Mouse (Mus musculus) lung, postnatal 0 days (tissue): ENCODE measurements at regions not wholly inside any gene's neighbourhood (a gene's known extent, or its start where the extent isn't known, plus 50 kb on each side); places are given as distances from the start of the nearest gene placed in this dataset.

Experiments
- ATAC-seq: fragments of 200-750 bp; cut with Nextera tagmentation; 2 replicates; pipeline ENCODE4 v1.8.0; 2017; ENCODE audit warnings: moderate library complexity
- DNase-seq: peaks from one replicate; pipeline ENCODE4 v3.0.0-alpha.2; 2016; ENCODE audit warnings: low spot score
- H3K27ac ChIP-seq: fragments of 300-500 bp; sonication (generic); 2 replicates; pipeline ENCODE4 v1.5.1; 2014; ENCODE audit warnings: antibody characterized with exemption, mild to moderate bottlenecking, low read length, mixed read lengths
- H3K27me3 ChIP-seq: fragments of 300-500 bp; sonication (generic); replicated peaks from 2 replicates; pipeline ENCODE4 v1.6.1; 2014; ENCODE audit warnings: low read length, mixed read lengths; ENCODE audit not compliant: insufficient read depth
- H3K36me3 ChIP-seq: fragments of 300-500 bp; sonication (generic); 2 replicates; pipeline ENCODE4 v1.6.1; 2014; ENCODE audit warnings: low read length, mixed read lengths; ENCODE audit not compliant: insufficient read depth
- H3K4me1 ChIP-seq: fragments of 300-500 bp; sonication (generic); 2 replicates; pipeline ENCODE4 v1.6.1; 2014; ENCODE audit warnings: antibody characterized with exemption, low read depth, low read length, mixed read lengths; ENCODE audit not compliant: insufficient read depth
- H3K4me2 ChIP-seq: fragments of 300-500 bp; sonication (generic); replicated peaks from 2 replicates; pipeline ENCODE4 v1.6.1; 2014; ENCODE audit warnings: low read depth, mild to moderate bottlenecking, low read length, moderate library complexity, mixed read lengths
- H3K4me3 ChIP-seq: fragments of 300-500 bp; sonication (generic); 2 replicates; pipeline ENCODE4 v1.5.1; 2014; ENCODE audit warnings: low read depth, low read length
- H3K9ac ChIP-seq: fragments of 300-500 bp; sonication (generic); replicated peaks from 2 replicates; pipeline ENCODE4 v1.6.1; 2014; ENCODE audit warnings: low read depth, mild to moderate bottlenecking
- H3K9me3 ChIP-seq: fragments of 300-500 bp; sonication (generic); 2 replicates; pipeline ENCODE4 v1.6.1; 2016; ENCODE audit warnings: low read length, mixed read lengths
- CTCF ChIP-seq: IDR thresholded peaks from 2 replicates; pipeline ENCODE4 v1.5.1; 2016; ENCODE audit warnings: antibody characterized with exemption, mild to moderate bottlenecking
- EP300 ChIP-seq: IDR thresholded peaks from 2 replicates; pipeline ENCODE4 v1.6.1; 2016; ENCODE audit warnings: antibody characterized with exemption, mild to moderate bottlenecking, control low read depth
- WGBS: fragments of 180-500 bp; shearing (Covaris S2); extraction: QIAGEN DNeasy Blood & Tissue Kit; methylation state at CpG from one replicate; pipeline ENCODE4 v1.1.7; 2014; 5-methylcytosine and 5-hydroxymethylcytosine counted together

GRCm38 (mm10) chr2:21129621-21130020 lies 75.5 kb downstream of the Enkur start:
- Histone ChIP-seq H3K27ac (no peak overlapping the region), H3K36me3 (no peaks in the 10 kb centered on the region), H3K27me3 (no peaks in the 10 kb centered on the region), H3K4me3 (no peak overlapping the region), H3K9ac (no peak overlapping the region), H3K4me2 (no peak overlapping the region), H3K4me1 (no peaks in the 10 kb centered on the region), H3K9me3 (no peaks in the 10 kb centered on the region)
- ATAC-seq: no peak
- DNase-seq: no peak
- no peak for TF ChIP-seq EP300
- 68% methylated on average over 7 of the region's 7 CpGs for WGBS

- 65% methylated on average over 1 of the region's 1 CpGs for WGBS
- no peak for ATAC-seq
- TF ChIP-seq CTCF: no peak
- no peak for TF ChIP-seq EP300
- no peak overlapping the region for H3K4me3 ChIP-seq
- H3K4me1 ChIP-seq: no peaks in the 10 kb centered on the region
- H3K9ac ChIP-seq: no peak overlapping the region
- H3K36me3 ChIP-seq: no peaks in the 10 kb centered on the region
- H3K9me3 ChIP-seq: no peaks in the 10 kb centered on the region
- no peaks in the 10 kb centered on the region for H3K27me3 ChIP-seq
- no peak overlapping the region for H3K4me2 ChIP-seq
- no peak for DNase-seq
- no peak overlapping the region for H3K27ac ChIP-seq
These were observed 78.6 kb downstream of the Enkur start for GRCm38 (mm10) chr2:21126531-21126930.

GRCm38 (mm10) chr2:21122421-21122820 lies 82.7 kb downstream of the Enkur start:
- Histone ChIP-seq H3K27me3 (no peaks in the 10 kb centered on the region), H3K4me1 (no peaks in the 10 kb centered on the region), H3K9ac (no peak overlapping the region), H3K27ac (no peak overlapping the region), H3K9me3 (no peaks in the 10 kb centered on the region), H3K36me3 (no peaks in the 10 kb centered on the region), H3K4me3 (no peak overlapping the region), H3K4me2 (no peak overlapping the region)
- 55% methylated on average over 3 of the region's 3 CpGs for WGBS
- no peak for DNase-seq
- TF ChIP-seq EP300: no peak
- TF ChIP-seq CTCF: no peak
- ATAC-seq: no peak

GRCm38 (mm10) chr2:21121663-21122062 lies 83.5 kb downstream of the Enkur start:
- WGBS: 52% methylated on average over 1 of the region's 1 CpGs
- Histone ChIP-seq H3K9ac (no peak overlapping the region), H3K4me2 (no peak overlapping the region), H3K27me3 (no peaks in the 10 kb centered on the region), H3K36me3 (no peaks in the 10 kb centered on the region), H3K27ac (no peak overlapping the region), H3K4me1 (no peaks in the 10 kb centered on the region), H3K9me3 (no peaks in the 10 kb centered on the region), H3K4me3 (no peak overlapping the region)
- ATAC-seq: no peak
- TF ChIP-seq EP300: no peak
- TF ChIP-seq CTCF: no peak
- no peak for DNase-seq

GRCm38 (mm10) chr2:21116817-21117216 lies 88.3 kb downstream of the Enkur start:
- Histone ChIP-seq H3K4me1 (no peaks in the 10 kb centered on the region), H3K36me3 (no peaks in the 10 kb centered on the region), H3K9me3 (no peaks in the 10 kb centered on the region), H3K4me3 (no peak overlapping the region), H3K27ac (no peak overlapping the region), H3K27me3 (no peaks in the 10 kb centered on the region), H3K4me2 (no peak overlapping the region), H3K9ac (no peak overlapping the region)
- WGBS: 70% methylated on average over 5 of the region's 5 CpGs
- TF ChIP-seq EP300: no peak
- TF ChIP-seq CTCF: no peak
- DNase-seq (no peak), ATAC-seq (no peak)

- DNase-seq (no peak), ATAC-seq (no peak)
- TF ChIP-seq CTCF (no peak), EP300 (no peak)
- Histone ChIP-seq H3K36me3 (no peaks in the 10 kb centered on the region), H3K9me3 (no peaks in the 10 kb centered on the region), H3K4me3 (no peak overlapping the region), H3K27me3 (no peaks in the 10 kb centered on the region), H3K27ac (no peak overlapping the region), H3K9ac (no peak overlapping the region), H3K4me1 (no peaks in the 10 kb centered on the region), H3K4me2 (no peak overlapping the region)
- 76% methylated on average over 1 of the region's 1 CpGs for WGBS
These were observed 93.6 kb downstream of the Enkur start for GRCm38 (mm10) chr2:21111527-21111926.

GRCm38 (mm10) chr2:21100248-21100808 lies 104.8 kb downstream of the Enkur start:
- no peak for DNase-seq
- H3K9ac ChIP-seq: no peak overlapping the region
- H3K4me1 ChIP-seq: no peaks in the 10 kb centered on the region
- H3K9me3 ChIP-seq: no peaks in the 10 kb centered on the region
- no peaks in the 10 kb centered on the region for H3K27me3 ChIP-seq
- ATAC-seq: no peak
- no peak overlapping the region for H3K27ac ChIP-seq
- no peak for TF ChIP-seq CTCF
- TF ChIP-seq EP300: no peak
- no peaks in the 10 kb centered on the region for H3K36me3 ChIP-seq
- H3K4me3 ChIP-seq: no peak overlapping the region
- WGBS: 87% methylated on average over 6 of the region's 6 CpGs
- H3K4me2 ChIP-seq: no peak overlapping the region
